Mouse (Mus musculus): ENCODE measurements around the gene Mrpl28.

- TF ChIP-seq CTCF (IDR thresholded peaks at IDR 0.05) (no peak), POLR2A (IDR thresholded peaks at IDR 0.05; ENCODE audit: insufficient read depth, low read depth, low read length) (no peak)
These were observed 15.6 kb downstream of the Mrpl28 start for GRCm38 (mm10) chr17:26138901-26139381.
